Mouse (Mus musculus) lung, adult 2 months (tissue): ENCODE measurements around the gene Scaf8. TPM values are rescaled to one million over a fixed set of nuclear protein-coding genes. Genes with fewer than 3 reads are reported as not detected.
"Not testable (repeated sequence)": the region's sequence is repeated elsewhere in the genome, so short reads cannot be mapped to it uniquely, and the experiment has no call there.

ENCODE experiments used
- DNase-seq: peaks from one replicate; pipeline ENCODE4 v3.0.0; 2022
- H3K4me1 ChIP-seq: fragments of 200-500 bp; 2 replicates; pipeline ENCODE4 v1.6.1; 2011; ENCODE audit warnings: low read length; ENCODE audit not compliant: control insufficient read depth, insufficient read depth
- H3K4me3 ChIP-seq: fragments of 200-500 bp; replicated peaks from 2 replicates; pipeline ENCODE3; 2011; ENCODE audit warnings: low read depth, mild to moderate bottlenecking, control low read depth, low read length; ENCODE audit errors: extremely low read depth
- CTCF ChIP-seq: fragments of 200-500 bp; IDR thresholded peaks from 2 replicates; pipeline ENCODE4 v1.5.1; 2011; ENCODE audit warnings: mild to moderate bottlenecking, low read length, control low read depth; ENCODE audit not compliant: insufficient read depth
- POLR2A ChIP-seq: fragments of 200-500 bp; IDR thresholded peaks from 2 replicates; pipeline ENCODE4 v1.6.1; 2011; ENCODE audit warnings: low read depth, mild to moderate bottlenecking, control low read depth, low read length, borderline replicate concordance; ENCODE audit errors: extremely low read depth
- WGBS: fragments of 180-500 bp; shearing (Covaris S2); methylation state at CpG from one replicate; pipeline ENCODE4 v1.1.7; 2018; 5-methylcytosine and 5-hydroxymethylcytosine counted together
- polyA plus RNA-seq: library from polyadenylated mRNA; depleted of rRNA; stranded (reverse); fragments of >200 nt; gene quantifications from 2 replicates; pipeline ENCODE4 v1.2.3, GENCODE M21; 2012; rRNA removed

The Scaf8 gene
- polyA plus RNA-seq: 23.4 and 24.6 TPM in 2 replicates

- TF ChIP-seq POLR2A (peak; percentile 54; the same call in 1 of the 2 replicates), CTCF (no peak)
- Histone ChIP-seq H3K4me1 (peaks cover 15% of the 10 kb centered on the region), H3K4me3 (peak within 1 kb of the TSS; percentile 88)
- DNase-seq: peak; percentile 93
- 1% methylated on average over 84 of the region's 91 CpGs for WGBS
Observed at GRCm38 (mm10) chr17:3114720-3115379, at the start of gene Scaf8. Gene Scaf8, plus strand, starts transcription at chr17:3114972.

- WGBS: 96% methylated on average over 9 of the region's 9 CpGs
- DNase-seq: no peak
- no peak overlapping the region for H3K4me3 ChIP-seq
- no peak for TF ChIP-seq POLR2A
- TF ChIP-seq CTCF: no peak
- H3K4me1 ChIP-seq: no peaks in the 10 kb centered on the region
Observed at GRCm38 (mm10) chr17:3075166-3075872, 39.5 kb upstream of the Scaf8 start.

- Histone ChIP-seq H3K4me1 (no peaks in the 10 kb centered on the region), H3K4me3 (no peak overlapping the region)
- 97% methylated on average over 4 of the region's 4 CpGs for WGBS
- no peak for DNase-seq
- TF ChIP-seq CTCF (no peak), POLR2A (no peak)
Observed at GRCm38 (mm10) chr17:3075873-3076245, 38.9 kb upstream of the Scaf8 start.

- H3K4me3 ChIP-seq, H3K4me1 ChIP-seq, DNase-seq: not testable (repeated sequence)
- WGBS: 74% methylated on average over 9 of the region's 9 CpGs
Observed at GRCm38 (mm10) chr17:3077936-3078335, 36.8 kb upstream of the Scaf8 start.

- H3K4me3 ChIP-seq, H3K4me1 ChIP-seq, DNase-seq: not testable (repeated sequence)
- 84% methylated on average over 8 of the region's 9 CpGs for WGBS
Observed at GRCm38 (mm10) chr17:3080587-3081349, 34.0 kb upstream of the Scaf8 start.

GRCm38 (mm10) chr17:3081512-3082100 is 33.2 kb upstream of the Scaf8 start:
- H3K4me1 ChIP-seq, H3K4me3 ChIP-seq: not testable (repeated sequence)
- 60% methylated on average over 3 of the region's 3 CpGs for WGBS
- DNase-seq: peak; percentile 96

GRCm38 (mm10) chr17:3082125-3082755 is 32.5 kb upstream of the Scaf8 start:
- not testable (repeated sequence) for H3K4me1 ChIP-seq, H3K4me3 ChIP-seq
- WGBS: 63% methylated on average over 7 of the region's 9 CpGs
- peak; percentile 47 for DNase-seq

- H3K4me3 ChIP-seq: peak overlapping the region; percentile 23
- not testable (repeated sequence) for H3K4me1 ChIP-seq
- peak; percentile 54 for DNase-seq
- TF ChIP-seq CTCF (peak; percentile 60), POLR2A (peak; percentile 18; the same call in 1 of the 2 replicates)
- WGBS: 3% methylated on average over 25 of the region's 25 CpGs
Observed at GRCm38 (mm10) chr17:3082756-3083749, 31.7 kb upstream of the Scaf8 start.

- peak; percentile 93 for DNase-seq
- TF ChIP-seq CTCF: no peak
- peak; percentile 70; the same call in 1 of the 2 replicates for TF ChIP-seq POLR2A
- Histone ChIP-seq H3K4me3 (peak overlapping the region; percentile 59), H3K4me1 (no peaks in the 10 kb centered on the region)
- WGBS: under 1% methylated on average over 39 of the region's 40 CpGs
Observed at GRCm38 (mm10) chr17:3083886-3084550, 30.8 kb upstream of the Scaf8 start.
